Mouse (Mus musculus) common myeloid progenitor, adult 5-6 weeks (primary cell): ENCODE measurements around the gene Ebf1. TPM values are rescaled to one million over a fixed set of nuclear protein-coding genes. Genes with fewer than 3 reads are reported as not detected.

Experiments
- ATAC-seq: replicated peaks from 2 replicates; pipeline ENCODE4 v1.8.0; 2016; ENCODE audit warnings: low read depth, mild to moderate bottlenecking, moderate TSS enrichment, inconsistent platforms; ENCODE audit not compliant: poor library complexity, severe bottlenecking
- total RNA-seq: library from RNA; stranded (forward); fragments of 200-1000, 187-1606 nt; gene quantifications from 2 replicates; pipeline ENCODE4 v1.2.3, GENCODE M21; 2017

Gene Ebf1
- total RNA-seq, 1 experiment from 2014 or later, result not detected

- 0 out of 2 replicates have a peak, but pooled peaks have one; percentile 12 for ATAC-seq
Observed at GRCm38 (mm10) chr11:44617734-44618586, 843 bp downstream of the Ebf1 start.

- ATAC-seq, result no peak
Observed at GRCm38 (mm10) chr11:44619131-44619886, 2.2 kb downstream of the Ebf1 start.

- no peak for ATAC-seq
Observed at GRCm38 (mm10) chr11:44619887-44620693, 3.0 kb downstream of the Ebf1 start.

- no peak for ATAC-seq
Observed at GRCm38 (mm10) chr11:44620694-44621446, 3.8 kb downstream of the Ebf1 start.

- ATAC-seq, result no peak
Observed at GRCm38 (mm10) chr11:44621615-44622014, 4.5 kb downstream of the Ebf1 start.

GRCm38 (mm10) chr11:44622023-44622731, 5.1 kb downstream of the Ebf1 start:
- ATAC-seq, result no peak

- no peak for ATAC-seq
Observed at GRCm38 (mm10) chr11:44624564-44624963, 7.4 kb downstream of the Ebf1 start.

GRCm38 (mm10) chr11:44626065-44626464, 8.9 kb downstream of the Ebf1 start:
- no peak for ATAC-seq

- ATAC-seq, result no peak
Observed at GRCm38 (mm10) chr11:44628412-44628811, 11.3 kb downstream of the Ebf1 start.

- no peak for ATAC-seq
Observed at GRCm38 (mm10) chr11:44632064-44632968, 15.2 kb downstream of the Ebf1 start.

GRCm38 (mm10) chr11:44633001-44633693, 16.0 kb downstream of the Ebf1 start:
- ATAC-seq, result no peak

GRCm38 (mm10) chr11:44634552-44635193, 17.6 kb downstream of the Ebf1 start:
- ATAC-seq, result no peak

- ATAC-seq, result no peak
Observed at GRCm38 (mm10) chr11:44636241-44636640, 19.1 kb downstream of the Ebf1 start.

- ATAC-seq, result no peak
Observed at GRCm38 (mm10) chr11:44638193-44638754, 21.2 kb downstream of the Ebf1 start.

- ATAC-seq, result no peak
Observed at GRCm38 (mm10) chr11:44641496-44641895, 24.4 kb downstream of the Ebf1 start.

GRCm38 (mm10) chr11:44654340-44655019, 37.4 kb downstream of the Ebf1 start:
- ATAC-seq, result no peak
